Mouse (Mus musculus) naive thymus-derived CD4-positive, alpha-beta T cell, adult 2 months (primary cell): ENCODE results near the gene Mrps15.
A peak's percentile ranks its signal among the peaks of the same experiment; 100 is the strongest.
"Not testable (repeated sequence)": the region's sequence is repeated elsewhere in the genome, so short reads cannot be mapped to it uniquely, and the experiment has no call there.

Source experiments
- DNase-seq: peaks from one replicate; pipeline ENCODE4 v3.0.0-alpha.2; 2011; ENCODE audit warnings: low read depth

Gene Mrps15

DNA sequence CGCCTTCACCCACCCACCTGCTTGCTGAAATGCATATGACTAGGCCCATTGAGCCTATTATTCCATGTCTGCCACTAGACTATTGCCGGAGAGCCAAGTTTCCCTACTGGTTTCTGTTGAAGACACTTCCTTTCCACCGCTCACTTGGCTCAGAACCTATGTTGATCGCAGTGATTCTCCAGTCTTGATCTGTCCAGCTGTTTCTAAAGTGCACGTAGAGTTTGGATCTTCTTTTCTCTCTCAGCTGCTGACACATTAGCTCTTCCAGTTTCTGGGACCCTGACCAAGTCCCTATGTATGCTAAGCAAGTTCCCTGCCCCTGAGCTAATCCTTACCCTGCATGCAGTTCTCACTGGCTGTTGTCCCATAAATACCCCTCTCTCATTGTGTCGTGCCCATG lies 31.1 kb downstream of the Mrps15 start:
- no peak for DNase-seq

DNA sequence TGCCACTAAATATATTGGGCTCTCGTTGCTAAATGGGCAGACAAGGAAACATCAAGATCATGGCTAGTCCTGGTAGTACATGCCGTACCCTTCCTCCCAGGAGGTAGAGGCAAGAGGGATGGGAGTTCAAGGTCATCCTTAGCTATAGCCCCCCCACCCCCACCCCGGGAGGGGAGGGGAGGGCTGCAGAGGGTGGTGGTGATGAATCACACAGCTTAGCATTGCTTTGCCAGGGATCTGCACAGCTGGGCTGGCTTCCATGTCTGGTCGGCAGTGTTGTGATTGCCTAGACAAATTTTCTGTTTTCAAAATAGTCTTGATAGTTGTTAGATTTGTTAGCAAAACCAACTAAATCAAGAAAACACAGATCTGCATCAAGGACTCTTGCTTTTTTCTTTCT lies 32.5 kb downstream of the Mrps15 start:
- DNase-seq = no peak

DNA sequence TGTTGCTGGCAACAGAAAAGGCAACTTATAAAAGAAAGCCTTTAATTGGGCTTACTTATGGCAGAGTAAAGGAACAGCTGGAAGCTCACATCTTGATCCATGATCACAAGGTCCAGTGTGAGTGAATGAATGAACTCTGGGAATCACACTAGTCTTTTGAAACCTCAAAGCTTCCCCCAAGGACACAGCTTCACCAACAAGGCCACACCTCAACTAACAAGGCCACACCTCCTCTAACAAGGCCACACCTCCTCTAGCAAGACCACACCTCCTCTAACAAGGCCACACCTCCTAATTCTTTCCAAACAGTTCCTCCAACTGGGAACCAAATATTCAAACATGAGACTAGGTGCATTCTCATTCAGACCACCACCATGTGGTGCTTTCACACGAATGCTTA lies 34.9 kb downstream of the Mrps15 start:
- DNase-seq = no peak

DNA sequence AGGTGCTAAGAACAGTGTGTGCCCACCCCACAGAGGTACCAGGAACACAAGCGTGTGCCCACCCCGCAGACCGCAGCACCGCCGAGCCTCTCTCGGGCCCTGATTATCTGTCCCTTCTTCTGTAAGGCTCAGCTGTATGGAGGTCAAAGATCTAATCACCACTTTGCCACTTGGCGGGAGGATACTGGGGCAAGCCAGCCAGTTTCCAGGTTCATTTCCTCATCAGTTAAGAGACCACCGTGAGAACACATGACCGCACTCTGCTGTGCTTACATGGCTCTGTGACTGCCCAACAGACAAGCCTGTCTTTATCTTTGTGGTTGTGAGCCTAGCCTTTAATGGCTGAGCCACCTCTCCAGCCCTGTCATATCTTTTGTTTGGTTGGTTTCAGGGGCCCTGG lies 36.3 kb downstream of the Mrps15 start:
- no peak for DNase-seq

DNA sequence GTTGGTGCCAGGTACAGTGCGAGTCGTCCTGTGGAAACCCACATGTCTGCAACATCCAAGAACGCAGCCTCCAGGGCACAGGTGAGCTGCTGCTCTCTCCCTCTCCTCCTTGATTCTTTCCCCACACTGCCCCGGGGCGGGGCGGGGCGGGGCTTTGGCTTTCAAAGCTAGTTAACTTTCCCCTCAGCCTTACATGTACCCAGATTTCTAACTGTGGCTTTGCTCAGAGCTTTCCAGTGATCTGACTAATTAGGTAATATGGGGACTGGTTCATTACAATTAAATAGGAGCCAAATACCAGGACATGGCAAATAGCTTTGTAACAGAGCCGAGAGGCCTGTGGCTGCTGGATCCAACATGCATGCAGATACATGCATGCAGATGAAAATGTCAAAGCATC lies 37.7 kb downstream of the Mrps15 start:
- no peak for DNase-seq

DNA sequence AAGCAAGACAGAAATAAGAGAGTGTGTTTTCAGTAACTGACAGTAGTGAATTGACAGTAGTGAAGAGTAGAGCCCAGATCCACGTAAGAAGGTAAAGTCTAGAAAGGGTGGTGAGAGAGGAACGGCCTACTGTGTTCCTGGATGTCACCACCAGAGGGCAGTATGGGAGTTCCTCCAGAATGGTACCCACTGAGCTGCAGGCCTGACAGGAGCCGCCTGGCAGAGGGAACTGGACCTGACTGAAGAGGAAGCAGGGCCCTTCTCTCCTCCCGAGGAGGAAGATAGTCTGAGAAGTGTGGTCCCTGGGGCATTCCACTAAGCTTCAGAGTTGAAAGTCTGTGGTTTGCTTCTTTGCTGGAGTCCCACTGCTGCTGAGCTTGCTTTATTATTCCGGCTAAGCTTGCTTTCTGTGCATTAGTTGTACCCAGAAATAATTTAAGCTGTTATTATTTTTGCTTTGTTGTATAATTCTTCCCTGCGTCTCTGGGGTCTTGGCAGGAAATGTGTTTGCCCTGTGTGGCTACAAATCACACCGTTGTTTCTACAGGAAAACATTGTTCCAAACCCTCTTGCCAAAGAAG lies 39.4 kb downstream of the Mrps15 start:
- DNase-seq = peak; percentile 94

DNA sequence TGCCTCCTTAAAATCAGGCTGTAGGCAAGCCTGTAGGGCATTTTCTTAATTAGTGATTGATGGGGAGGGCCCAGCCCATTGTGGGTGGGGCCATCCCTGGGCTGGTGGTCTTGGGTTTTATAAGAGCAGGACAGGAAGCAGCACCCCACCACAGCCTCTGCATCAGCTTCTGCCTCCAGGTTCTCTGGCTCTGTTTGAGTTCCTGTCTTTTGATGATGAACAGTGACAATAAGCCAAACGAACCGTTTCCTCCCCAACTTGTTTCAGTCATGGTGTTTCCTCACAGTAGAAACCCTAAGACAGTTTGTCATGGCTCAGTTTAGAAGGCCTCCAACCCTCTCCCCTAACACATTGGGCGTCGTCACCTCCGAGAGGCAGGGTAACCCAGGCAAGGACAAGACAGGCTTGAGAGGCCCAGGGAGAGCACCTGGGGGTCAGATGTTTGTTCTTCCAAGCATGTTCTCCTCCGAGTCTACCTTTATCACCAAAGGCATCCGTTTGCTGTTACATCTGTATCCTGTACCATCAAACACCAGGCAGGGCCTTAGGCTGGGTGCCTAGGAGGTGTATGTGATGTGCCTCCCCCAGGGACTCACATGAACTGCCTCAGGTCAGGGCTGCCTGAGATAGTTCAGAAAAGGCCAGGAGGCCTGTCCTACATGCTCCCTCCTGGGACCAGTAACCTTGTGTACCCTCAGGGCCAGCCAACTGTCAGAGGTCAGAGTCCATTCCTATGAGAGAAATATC lies 43.5 kb downstream of the Mrps15 start:
- peak; percentile 76 for DNase-seq

DNA sequence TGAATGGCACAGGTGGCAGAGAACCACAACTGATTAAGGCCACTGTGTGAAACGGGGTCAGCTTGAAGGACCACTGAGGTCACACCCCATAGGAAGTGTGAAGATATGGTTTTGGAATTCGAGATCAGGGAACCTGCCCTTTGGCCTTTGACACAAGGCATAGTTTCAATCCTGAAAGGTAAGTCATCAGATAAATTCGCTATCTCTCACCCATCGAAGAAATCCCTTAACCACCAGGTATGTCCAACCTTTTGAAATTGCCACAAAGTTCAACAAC lies 44.1 kb downstream of the Mrps15 start:
- no peak for DNase-seq

DNA sequence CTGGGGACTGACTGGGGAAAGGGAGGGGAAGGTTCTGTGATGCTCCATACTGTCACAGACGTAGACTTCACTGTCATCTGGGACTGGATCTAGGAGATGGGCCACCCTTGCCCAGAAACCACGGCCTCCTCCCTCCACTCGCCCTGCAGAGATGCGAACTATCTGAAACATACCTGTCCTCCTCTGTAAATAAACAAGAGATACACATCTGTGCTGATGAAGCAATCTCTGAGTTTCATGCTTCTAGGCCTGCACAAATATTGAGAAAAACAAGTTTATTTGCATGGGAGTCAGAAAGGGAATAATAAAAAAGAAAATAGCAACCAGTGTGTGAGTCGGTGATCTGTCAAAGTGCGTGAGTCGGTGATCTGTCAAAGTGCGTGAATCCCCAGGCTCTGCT lies 45.1 kb downstream of the Mrps15 start:
- DNase-seq = no peak

DNA sequence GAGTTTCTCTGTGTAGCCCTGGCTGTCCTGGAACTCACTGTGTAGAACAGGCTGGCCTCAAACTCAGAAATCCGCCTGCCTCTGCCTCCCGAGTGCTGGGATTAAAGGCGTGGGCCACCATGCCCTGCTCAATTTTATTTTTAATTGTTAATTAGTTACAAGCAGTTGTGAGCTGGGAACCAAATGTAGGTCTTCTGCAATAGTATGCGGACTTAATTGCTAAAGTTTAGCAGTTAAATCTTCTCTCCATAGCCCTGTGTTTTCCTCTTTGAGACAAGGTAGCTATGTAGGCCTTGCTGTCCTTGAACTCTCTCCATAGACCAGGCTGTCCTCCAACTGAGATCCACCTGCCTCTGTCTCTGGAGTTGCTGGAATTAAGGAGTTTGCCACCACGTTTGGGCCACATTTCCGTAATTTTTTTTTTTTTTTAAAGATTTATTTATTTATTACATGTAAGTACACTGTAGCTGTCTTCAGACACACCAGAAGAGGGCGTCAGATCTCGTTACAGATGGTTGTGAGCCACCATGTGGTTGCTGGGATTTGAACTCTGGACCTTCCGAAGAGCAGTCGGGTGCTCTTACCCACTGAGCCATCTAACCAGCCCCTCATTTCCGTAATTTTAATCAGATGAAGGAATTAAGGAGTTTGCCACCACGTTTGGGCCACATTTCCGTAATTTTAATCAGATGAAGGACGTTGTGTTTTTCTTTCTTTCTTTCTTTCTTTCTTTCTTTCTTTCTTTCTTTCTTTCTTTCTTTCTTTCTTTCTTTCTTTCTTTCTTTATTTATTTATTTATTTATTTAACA lies 49.1 kb downstream of the Mrps15 start:
- DNase-seq = not testable (repeated sequence)

DNA sequence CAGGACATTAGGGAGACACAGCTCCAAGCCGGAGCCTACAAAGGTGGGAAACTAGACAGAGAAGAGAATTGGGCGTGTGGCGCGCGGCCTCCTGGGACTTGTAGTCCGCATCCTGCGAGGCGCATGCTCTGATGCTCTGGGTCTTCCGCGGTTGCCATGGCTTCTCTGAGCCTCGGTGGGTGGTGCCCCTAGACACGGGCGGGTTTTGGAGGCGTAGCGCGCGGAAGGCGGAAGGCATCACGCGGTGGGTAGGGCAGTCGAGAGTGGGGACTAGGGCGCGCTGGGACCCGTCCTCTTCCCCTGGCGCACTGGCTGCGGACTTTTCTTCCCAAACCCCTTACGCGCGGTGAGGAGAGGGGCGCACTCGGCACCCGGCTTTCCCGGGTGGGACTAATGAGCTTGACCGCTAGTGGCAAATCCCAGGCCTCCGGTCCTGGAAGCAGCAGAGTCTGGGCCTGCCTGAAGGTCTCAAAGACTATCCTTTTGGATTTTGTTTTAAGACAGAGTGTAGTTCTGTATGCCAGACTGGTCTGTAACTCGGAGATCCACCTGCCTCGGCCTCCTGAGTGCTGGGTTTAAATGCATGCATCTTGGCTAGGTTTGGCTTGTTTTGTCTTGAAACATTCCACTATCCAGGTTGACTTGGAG lies 49.9 kb downstream of the Mrps15 start, which contains the start of gene Lsm10:
Lsm10 (plus strand) TSS at position 160 of the 648 bp plus-strand sequence.
- DNase-seq = peak; percentile 97

DNA sequence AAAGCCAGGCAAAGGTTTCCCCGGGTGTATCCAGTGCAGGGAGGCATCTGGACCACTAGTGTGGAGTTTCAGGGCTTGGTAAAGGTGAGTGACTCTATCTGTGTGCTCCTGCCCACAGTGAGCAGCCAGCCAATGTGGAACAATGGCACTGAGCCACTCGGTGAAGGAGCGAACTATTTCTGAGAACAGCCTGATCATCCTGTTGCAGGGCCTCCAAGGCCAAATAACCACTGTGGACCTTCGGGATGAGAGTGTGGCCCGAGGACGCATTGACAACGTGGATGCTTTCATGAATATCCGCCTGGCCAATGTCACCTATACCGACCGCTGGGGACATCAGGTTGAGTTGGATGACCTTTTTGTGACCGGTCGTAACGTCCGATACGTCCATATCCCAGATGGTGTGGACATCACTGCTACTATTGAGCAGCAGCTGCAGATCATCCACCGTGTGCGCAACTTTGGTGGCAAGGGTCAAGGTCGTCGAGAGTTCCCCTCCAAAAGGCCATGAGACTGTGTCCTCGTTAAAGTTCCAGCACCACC lies 51.1 kb downstream of the Mrps15 start:
- DNase-seq = no peak

DNA sequence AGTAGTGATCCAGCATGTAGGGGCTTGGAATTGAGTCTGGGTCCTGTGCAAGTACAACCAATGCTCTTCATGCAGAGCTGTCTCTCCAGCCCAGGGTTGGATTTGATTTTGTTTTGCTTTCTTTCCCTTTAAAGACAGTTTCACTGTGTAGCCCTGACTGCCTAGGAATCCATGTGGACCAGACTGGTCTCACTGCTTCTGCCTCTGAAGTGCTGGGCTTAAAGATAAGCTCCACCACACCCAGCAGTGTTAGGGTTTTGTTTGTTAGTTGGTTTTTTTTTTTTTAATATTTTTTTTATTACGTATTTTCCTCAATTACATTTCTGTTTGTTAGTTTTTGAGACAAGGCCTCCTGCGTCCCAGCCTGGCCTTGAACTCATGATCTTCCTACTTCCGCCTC lies 52.6 kb downstream of the Mrps15 start:
- DNase-seq = no peak

DNA sequence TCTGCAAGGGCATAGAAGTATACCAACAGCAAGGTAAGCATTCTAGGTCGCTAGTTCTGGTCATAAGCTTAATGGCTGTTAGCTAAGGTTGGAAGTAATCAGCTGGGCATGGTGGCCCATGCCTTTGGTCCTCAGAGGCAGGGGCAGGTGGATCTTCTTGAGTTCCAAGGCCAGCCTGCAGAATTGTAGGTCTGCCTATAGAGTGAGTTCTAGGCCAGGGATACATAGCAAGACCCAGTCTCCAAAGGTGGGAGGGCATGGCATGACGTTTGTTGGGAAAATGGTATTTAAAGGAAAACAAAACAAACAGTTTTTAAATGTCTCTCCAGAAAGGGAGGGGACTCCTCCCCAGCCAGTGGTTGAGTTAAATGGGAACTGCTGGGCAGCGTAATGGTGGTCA lies 54.0 kb downstream of the Mrps15 start:
- no peak for DNase-seq

DNA sequence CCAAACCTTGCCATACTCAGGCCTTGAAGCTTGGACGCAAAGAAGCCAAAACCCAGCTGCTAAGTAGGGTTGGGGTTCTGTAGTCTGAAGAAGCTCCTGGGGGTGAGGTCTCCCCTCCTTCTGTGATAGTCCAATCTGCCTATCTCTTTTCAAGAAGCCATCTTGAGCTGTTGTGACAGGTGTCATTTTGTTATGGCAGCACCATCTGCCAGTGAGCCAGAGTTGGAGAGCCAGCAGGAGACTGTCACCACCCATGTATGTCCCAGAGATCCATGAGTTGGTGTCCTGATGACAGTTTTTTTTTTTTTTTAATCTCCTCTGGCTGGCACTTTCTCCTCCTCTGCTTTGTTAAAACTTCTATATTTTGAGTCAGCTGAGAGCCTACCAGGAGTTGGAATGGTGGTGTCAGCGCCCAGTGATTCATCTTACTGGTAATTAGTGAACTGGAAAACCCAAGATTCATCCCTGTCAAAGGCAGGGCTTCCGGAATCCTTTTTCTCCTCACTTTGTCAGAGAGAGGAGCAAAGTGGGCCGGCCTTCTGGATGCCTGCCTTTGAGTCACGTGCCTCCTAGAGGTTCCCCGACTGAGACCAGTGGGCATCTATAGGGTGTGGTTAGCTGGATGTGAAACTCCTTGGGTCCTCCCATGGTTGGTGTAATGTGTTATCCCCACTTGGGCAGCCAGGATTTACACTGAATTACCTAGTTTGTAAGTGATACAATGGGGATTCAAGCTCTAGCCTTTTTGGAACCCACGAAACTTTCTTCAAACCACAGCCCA lies 55.5 kb downstream of the Mrps15 start:
- DNase-seq = no peak

DNA sequence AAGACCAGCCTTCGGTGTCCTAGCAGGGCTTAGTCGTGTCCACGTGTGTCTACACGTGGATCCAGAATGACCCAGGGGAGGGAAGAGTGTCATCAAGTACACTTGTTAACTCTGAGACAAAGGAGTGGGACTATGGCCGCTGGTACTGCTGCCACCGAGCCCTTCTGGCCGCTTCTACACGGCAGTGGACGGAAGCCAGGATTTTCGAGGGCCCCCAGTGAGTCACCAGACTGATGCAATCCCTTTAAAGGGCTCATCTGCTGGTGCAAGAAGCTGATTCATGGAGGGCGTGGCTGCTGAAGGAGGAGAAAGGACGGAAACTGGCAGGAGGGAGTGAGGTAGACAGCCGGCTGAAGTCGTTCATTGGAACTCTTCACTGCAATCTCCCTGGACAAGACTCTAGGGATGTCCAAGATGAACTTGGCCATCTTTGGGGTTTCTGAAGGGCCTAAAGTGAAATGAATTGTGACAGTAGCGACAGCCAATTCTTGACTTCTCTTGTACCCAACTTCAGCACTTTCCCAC lies 56.4 kb downstream of the Mrps15 start:
- peak; percentile 73 for DNase-seq

DNA sequence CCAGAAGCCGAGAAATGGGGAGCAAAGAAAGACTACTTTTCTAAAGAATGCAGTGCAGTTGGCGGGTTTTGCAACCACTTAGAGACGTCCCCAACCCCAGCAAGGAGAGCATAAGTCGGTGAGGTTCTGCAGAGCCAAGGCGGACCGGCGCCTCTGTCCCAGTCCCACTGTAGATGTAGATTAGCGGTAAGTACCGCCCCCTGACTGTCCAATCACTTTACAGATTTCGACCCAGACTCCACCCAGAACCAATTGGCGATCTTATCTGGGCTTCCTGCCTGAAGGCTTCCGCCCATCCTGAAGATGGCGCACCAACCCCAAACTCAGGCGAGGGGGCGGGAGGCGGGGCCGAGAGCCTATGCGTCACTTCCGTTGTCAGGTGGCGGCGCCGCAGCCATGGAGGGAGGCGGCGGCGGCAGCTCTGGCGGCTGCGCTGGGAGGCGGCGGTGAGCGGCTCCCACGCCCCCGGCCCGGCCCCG lies 56.9 kb downstream of the Mrps15 start, which contains the start of gene Stk40:
Stk40 (plus strand) TSS at position 368 of the 479 bp plus-strand sequence.
- peak; percentile 99 for DNase-seq

DNA sequence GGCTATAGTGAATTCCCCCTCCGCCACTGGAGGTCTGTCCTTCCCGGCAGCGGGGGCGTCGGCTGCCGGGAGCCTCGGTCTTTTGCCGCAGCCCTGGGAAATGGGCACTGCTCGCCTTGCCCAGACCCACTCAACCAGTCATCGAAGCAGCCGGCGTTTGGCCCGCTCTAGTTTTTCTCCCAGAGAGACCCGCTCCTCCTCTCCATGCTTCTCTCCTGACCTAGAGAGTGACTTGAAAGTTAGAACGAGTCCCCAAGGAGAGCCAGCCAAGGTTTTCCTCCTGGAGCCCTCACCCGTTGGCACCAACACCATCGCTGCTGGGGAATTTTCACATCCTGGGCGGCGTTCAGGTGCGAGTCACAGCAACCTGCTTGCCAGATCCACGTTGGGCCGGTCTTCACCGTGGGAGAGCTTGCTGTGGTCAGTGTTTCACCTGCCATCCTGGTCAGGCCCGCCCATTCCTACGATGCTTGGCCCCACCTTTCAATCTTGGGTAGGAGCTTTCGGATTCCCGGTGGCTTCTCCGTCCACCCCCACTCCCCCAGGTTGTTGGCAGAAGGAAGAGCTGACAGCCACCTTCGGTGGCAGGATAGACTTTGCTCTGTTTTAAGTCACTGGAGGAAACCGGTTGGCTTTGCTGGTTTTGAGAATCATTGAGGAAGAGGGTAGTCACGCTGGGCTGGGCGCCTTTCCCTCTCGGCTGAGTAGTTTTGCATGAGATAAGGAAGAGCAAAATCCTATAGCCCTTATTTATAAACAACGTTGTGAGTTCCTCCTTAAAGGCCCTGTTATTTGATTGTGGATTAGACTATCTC lies 57.7 kb downstream of the Mrps15 start:
- DNase-seq = peak; percentile 51
